Mouse (Mus musculus) left cerebral cortex, postnatal 10 days (tissue): ENCODE data around the gene Ppp4c. TPM values are rescaled to one million over a fixed set of nuclear protein-coding genes. Genes with fewer than 3 reads are reported as not detected.

Experiments
- DNase-seq, 2 experiments: peaks; one replicate each; pipeline ENCODE4 v3.0.0; 2021 to 2022; ENCODE audit warnings: low spot score in 2 of 2, mixed read lengths in 1 of 2; ENCODE audit errors: extremely low spot score in 1 of 2
- intact Hi-C: fragments of 180-260 bp; cut with DNase I; formaldehyde crosslinking; loops from one replicate; pipeline ENCODE4 v1.15.1; 2025
- total RNA-seq, 2 experiments: library from RNA; stranded (reverse); gene quantifications; 2 replicates each; pipeline ENCODE4 v1.2.3; 2021

Ppp4c gene
- total RNA-seq, 2 experiments from 2014 or later: 54.4 to 56.2 TPM

GRCm38 (mm10) chr7:126803751-126804150, 11.5 kb upstream of the Ppp4c start:
- intact Hi-C loops: no loop called here
- no peak for DNase-seq

- intact Hi-C loops: no loop called here
These were observed 10.9 kb upstream of the Ppp4c start for GRCm38 (mm10) chr7:126803181-126803580.

GRCm38 (mm10) chr7:126802134-126802889, 10.0 kb upstream of the Ppp4c start:
- intact Hi-C loops: no loop called here
- DNase-seq: peak in 1 of 2 experiments; percentile 29

More at GRCm38 (mm10) chr7:126803181-126803580, 10.9 kb upstream of the Ppp4c start:
- no peak for DNase-seq

GRCm38 (mm10) chr7:126801057-126801422, 8.7 kb upstream of the Ppp4c start:
- intact Hi-C loops: no loop called here
- no peak for DNase-seq

- peak in 1 of 2 experiments; percentile 31 for DNase-seq
- intact Hi-C loops: no loop called here
These were observed 8.2 kb upstream of the Ppp4c start for GRCm38 (mm10) chr7:126800269-126801056.

- intact Hi-C loops: no loop called here
- peak in 1 of 2 experiments; percentile 72 for DNase-seq
These were observed 7.4 kb upstream of the Ppp4c start for GRCm38 (mm10) chr7:126799468-126800268.

GRCm38 (mm10) chr7:126799050-126799467, 6.8 kb upstream of the Ppp4c start:
- intact Hi-C loops: no loop called here

GRCm38 (mm10) chr7:126798127-126799049, 6.1 kb upstream of the Ppp4c start:
- peak in 1 of 2 experiments; percentile 48 for DNase-seq
- intact Hi-C loops: no loop called here

More at GRCm38 (mm10) chr7:126799050-126799467, 6.8 kb upstream of the Ppp4c start:
- peak; percentile 96 to 98 for DNase-seq

GRCm38 (mm10) chr7:126797411-126798126, 5.3 kb upstream of the Ppp4c start, which contains the start of gene Fam57b:
Fam57b (plus strand) TSS chr7:126797668.
- intact Hi-C loops: no loop called here
- DNase-seq: peak in 1 of 2 experiments; percentile 39

- peak in 1 of 2 experiments; percentile 39 for DNase-seq
- intact Hi-C loops: no loop called here
These were observed 4.1 kb upstream of the Ppp4c start for GRCm38 (mm10) chr7:126796350-126796932.

- intact Hi-C loops: no loop called here
- peak in 1 of 2 experiments; percentile 41 for DNase-seq
These were observed 3.4 kb upstream of the Ppp4c start for GRCm38 (mm10) chr7:126795387-126796317.

GRCm38 (mm10) chr7:126794271-126794605, 1.9 kb upstream of the Ppp4c start:
- no peak for DNase-seq
- intact Hi-C loops: no loop called here

- intact Hi-C loops: no loop called here
- no peak for DNase-seq
These were observed 1.4 kb upstream of the Ppp4c start for GRCm38 (mm10) chr7:126793456-126794270.

- intact Hi-C loops: no loop called here
- no peak for DNase-seq
These were observed 586 bp upstream of the Ppp4c start for GRCm38 (mm10) chr7:126792721-126793443.

- DNase-seq: no peak
- intact Hi-C loops: no loop called here
These were observed 3.2 kb downstream of the Ppp4c start for GRCm38 (mm10) chr7:126789141-126789540.
